ENCODE assay signal across 8 mouse cellular contexts in genomic region chr11:120042141-120042838, GRCm38 (mm10). TPM values are rescaled to one million over a fixed set of nuclear protein-coding genes. Genes with fewer than 3 reads are reported as not detected.
DNase-seq lines count a peak whose midpoint lies in the region; ATAC-seq and TF ChIP-seq lines count a peak whose summit lies in the region.

No protein-coding gene starts in this region.

- no peaks in the 10 kb centered on the region for H3K36me3 ChIP-seq in kidney, adult 2 months (ENCODE audit: control insufficient read depth, insufficient read depth, low read length)
- H3K36me3 ChIP-seq in hindbrain, postnatal 0 days (ENCODE audit: insufficient read depth, low read length) = no peaks in the 10 kb centered on the region
- no peaks in the 10 kb centered on the region for H3K36me3 ChIP-seq in megakaryocyte, embryonic 14.5 days (replicated peaks; ENCODE audit: low read length)

- ATAC-seq in hindbrain, postnatal 0 days = no peak

- no peaks in the 10 kb centered on the region for H3K9me3 ChIP-seq in hindbrain, postnatal 0 days (ENCODE audit: low read length)
- H3K9me3 ChIP-seq in megakaryocyte, embryonic 14.5 days = no peaks in the 10 kb centered on the region

- no peak for TF ChIP-seq CTCF in kidney, adult 2 months (conservative IDR thresholded peaks at IDR 0.05; ENCODE audit: insufficient read depth, insufficient read length, low read depth, low read length)
- no peak for TF ChIP-seq CTCF in hindbrain, postnatal 0 days (IDR thresholded peaks at IDR 0.05; ENCODE audit: low read depth)

- no peaks in the 10 kb centered on the region for H3K4me1 ChIP-seq in kidney, adult 2 months (ENCODE audit: control insufficient read depth, insufficient read depth, low read length)
- H3K4me1 ChIP-seq in brown adipose tissue, adult 24 weeks (ENCODE audit: control insufficient read depth, insufficient read depth, insufficient read length, low read length) = peaks cover 25% of the 10 kb centered on the region
- peaks cover 37% of the 10 kb centered on the region for H3K4me1 ChIP-seq in hindbrain, postnatal 0 days (ENCODE audit: insufficient read depth, low read length)
- H3K4me1 ChIP-seq in megakaryocyte, embryonic 14.5 days = peaks cover 89% of the 10 kb centered on the region

- no peak for DNase-seq in kidney, adult 2 months
- no peak for DNase-seq in kidney, adult 8-10 months
- no peak for DNase-seq in hindbrain, postnatal 0 days (ENCODE audit: low spot score)
- no peak for DNase-seq in embryo, embryonic 9.5 days (ENCODE audit: extremely low spot score)
- no peak for DNase-seq in right cerebral cortex, postnatal 4 days
- DNase-seq in thymus, postnatal 4 days = no peak

- TF ChIP-seq POLR2A in kidney, adult 2 months (IDR thresholded peaks at IDR 0.05; ENCODE audit: low read depth, low read length) = no peak

- 69% methylated on average over 7 of the region's 7 CpGs for WGBS in kidney, adult 2 months
- WGBS in hindbrain, postnatal 0 days = 65% methylated on average over 7 of the region's 7 CpGs

- peak overlapping the region; percentile 16; the same call in 1 of the 2 replicates for H3K4me2 ChIP-seq in hindbrain, postnatal 0 days (ENCODE audit: low read depth, low read length)

- H3K4me3 ChIP-seq in kidney, adult 2 months (ENCODE audit: insufficient read depth, low read depth, low read length) = no peak overlapping the region
- H3K4me3 ChIP-seq in brown adipose tissue, adult 24 weeks (ENCODE audit: insufficient read depth, low read depth, low read length) = 0 out of 2 replicates have a peak overlapping the region, but pooled peaks have one; percentile 8
- H3K4me3 ChIP-seq in hindbrain, postnatal 0 days (ENCODE audit: low read length) = no peak overlapping the region
- H3K4me3 ChIP-seq in megakaryocyte, embryonic 14.5 days (replicated peaks) = peak overlapping the region; percentile 90

- no peak overlapping the region for H3K9ac ChIP-seq in hindbrain, postnatal 0 days (replicated peaks; ENCODE audit: low read length)

- no peaks in the 10 kb centered on the region for H3K27me3 ChIP-seq in kidney, adult 2 months (replicated peaks; ENCODE audit: control insufficient read depth, insufficient read depth, low read length)
- H3K27me3 ChIP-seq in hindbrain, postnatal 0 days (ENCODE audit: insufficient read depth, low read length) = no peaks in the 10 kb centered on the region
- H3K27me3 ChIP-seq in megakaryocyte, embryonic 14.5 days (replicated peaks) = peaks cover 37% of the 10 kb centered on the region

- H3K27ac ChIP-seq in kidney, adult 2 months (ENCODE audit: insufficient read depth, low read depth, low read length) = peak overlapping the region; percentile 51
- peak overlapping the region; percentile 97 for H3K27ac ChIP-seq in brown adipose tissue, adult 24 weeks (replicated peaks; ENCODE audit: low read depth, low read length)
- peak overlapping the region; percentile 46 for H3K27ac ChIP-seq in hindbrain, postnatal 0 days

RNA-seq across cellular contexts. Expression of gene Aatk, which starts 4.7 kb away (rescaled TPM):
- 5.1 and 6.8 TPM in 2 replicates for polyA plus RNA-seq in kidney, adult 2 months (2012; rRNA removed)
- polyA plus RNA-seq in brown adipose tissue, adult 24 weeks (2012; ENCODE audit: insufficient read depth, insufficient read length, missing spikeins) = 6.7 and 12.0 TPM in 2 replicates
- total RNA-seq in hindbrain, postnatal 0 days (2014; rRNA removed) = 161 and 184 TPM in 2 replicates
- polyA plus RNA-seq in hindbrain, postnatal 0 days (2015; fragmentation: Nextera tagmentation; extraction: Ambion mirVana) = 33.3 and 35.5 TPM in 2 replicates
- 4.9 and 5.4 TPM in 2 replicates for polyA plus RNA-seq in megakaryocyte, embryonic 14.5 days (2012; ENCODE audit: insufficient read depth, low replicate concordance)

RNA-seq across cellular contexts. Expression of gene Cep131, which starts 44.3 kb away (rescaled TPM):
- 5.8 and 6.8 TPM in 2 replicates for polyA plus RNA-seq in kidney, adult 2 months (2012; rRNA removed)
- polyA plus RNA-seq in brown adipose tissue, adult 24 weeks (2012; ENCODE audit: insufficient read depth, insufficient read length, missing spikeins) = 1.9 and 3.0 TPM in 2 replicates
- total RNA-seq in hindbrain, postnatal 0 days (2014; rRNA removed) = 18.5 and 18.7 TPM in 2 replicates
- polyA plus RNA-seq in hindbrain, postnatal 0 days (2015; fragmentation: Nextera tagmentation; extraction: Ambion mirVana) = 23.3 and 26.4 TPM in 2 replicates
- 1.5 and 10.4 TPM in 2 replicates for polyA plus RNA-seq in megakaryocyte, embryonic 14.5 days (2012; ENCODE audit: insufficient read depth, low replicate concordance)

RNA-seq across cellular contexts. Expression of gene Tepsin, which starts 56.2 kb away (rescaled TPM):
- polyA plus RNA-seq in kidney, adult 2 months (2012; rRNA removed) = 28.5 and 35.6 TPM in 2 replicates
- 3.7 and 4.8 TPM in 2 replicates for polyA plus RNA-seq in brown adipose tissue, adult 24 weeks (2012; ENCODE audit: insufficient read depth, insufficient read length, missing spikeins)
- 30.6 and 31.6 TPM in 2 replicates for total RNA-seq in hindbrain, postnatal 0 days (2014; rRNA removed)
- 13.8 and 14.8 TPM in 2 replicates for polyA plus RNA-seq in hindbrain, postnatal 0 days (2015; fragmentation: Nextera tagmentation; extraction: Ambion mirVana)
- 16.1 and 46.5 TPM in 2 replicates for polyA plus RNA-seq in megakaryocyte, embryonic 14.5 days (2012; ENCODE audit: insufficient read depth, low replicate concordance)

RNA-seq across cellular contexts. Expression of gene Ndufaf8, which starts 56.4 kb away (rescaled TPM):
- 77.7 and 79.3 TPM in 2 replicates for polyA plus RNA-seq in kidney, adult 2 months (2012; rRNA removed)
- polyA plus RNA-seq in brown adipose tissue, adult 24 weeks (2012; ENCODE audit: insufficient read depth, insufficient read length, missing spikeins) = 84.1 and 118 TPM in 2 replicates
- 56.1 and 82.6 TPM in 2 replicates for total RNA-seq in hindbrain, postnatal 0 days (2014; rRNA removed)
- polyA plus RNA-seq in hindbrain, postnatal 0 days (2015; fragmentation: Nextera tagmentation; extraction: Ambion mirVana) = 62.7 and 70.2 TPM in 2 replicates
- 49.5 and 106 TPM in 2 replicates for polyA plus RNA-seq in megakaryocyte, embryonic 14.5 days (2012; ENCODE audit: insufficient read depth, low replicate concordance)

Comparison
In these comparisons a context has a peak if more than half of its experiments do, and no peak if none do; other contexts are left out.
1. H3K27ac ChIP-seq: peak in every context shown above with its lines; median percentile 97 in brown adipose tissue, adult 24 weeks; 51 in kidney, adult 2 months; 46 in hindbrain, postnatal 0 days.
2. H3K4me3 ChIP-seq: peak in brown adipose tissue, adult 24 weeks (single experiment) and megakaryocyte, embryonic 14.5 days (single experiment); none in kidney, adult 2 months (single experiment) and hindbrain, postnatal 0 days (single experiment).